Mouse (Mus musculus) cerebellum, adult 2 months (tissue): ENCODE measurements around the gene Magi2.

ENCODE experiments used
- CTCF ChIP-seq: fragments of 200-500 bp; IDR thresholded peaks from 2 replicates; pipeline ENCODE4 v1.5.1; 2011; ENCODE audit warnings: low read depth, mild to moderate bottlenecking, control low read depth, low read length, moderate library complexity, borderline replicate concordance; ENCODE audit not compliant: insufficient read depth
- POLR2A ChIP-seq: fragments of 200-500 bp; IDR thresholded peaks from 2 replicates; pipeline ENCODE4 v1.6.1; 2011; ENCODE audit warnings: low read length, control low read depth, borderline replicate concordance; ENCODE audit not compliant: insufficient read depth

GRCm38 (mm10) chr5:20753963-20754362 is 1527.1 kb downstream of the Magi2 start:
- TF ChIP-seq POLR2A (no peak), CTCF (no peak)
